Mouse (Mus musculus): ENCODE data around the gene Aamdc.

Gene Aamdc

DNA sequence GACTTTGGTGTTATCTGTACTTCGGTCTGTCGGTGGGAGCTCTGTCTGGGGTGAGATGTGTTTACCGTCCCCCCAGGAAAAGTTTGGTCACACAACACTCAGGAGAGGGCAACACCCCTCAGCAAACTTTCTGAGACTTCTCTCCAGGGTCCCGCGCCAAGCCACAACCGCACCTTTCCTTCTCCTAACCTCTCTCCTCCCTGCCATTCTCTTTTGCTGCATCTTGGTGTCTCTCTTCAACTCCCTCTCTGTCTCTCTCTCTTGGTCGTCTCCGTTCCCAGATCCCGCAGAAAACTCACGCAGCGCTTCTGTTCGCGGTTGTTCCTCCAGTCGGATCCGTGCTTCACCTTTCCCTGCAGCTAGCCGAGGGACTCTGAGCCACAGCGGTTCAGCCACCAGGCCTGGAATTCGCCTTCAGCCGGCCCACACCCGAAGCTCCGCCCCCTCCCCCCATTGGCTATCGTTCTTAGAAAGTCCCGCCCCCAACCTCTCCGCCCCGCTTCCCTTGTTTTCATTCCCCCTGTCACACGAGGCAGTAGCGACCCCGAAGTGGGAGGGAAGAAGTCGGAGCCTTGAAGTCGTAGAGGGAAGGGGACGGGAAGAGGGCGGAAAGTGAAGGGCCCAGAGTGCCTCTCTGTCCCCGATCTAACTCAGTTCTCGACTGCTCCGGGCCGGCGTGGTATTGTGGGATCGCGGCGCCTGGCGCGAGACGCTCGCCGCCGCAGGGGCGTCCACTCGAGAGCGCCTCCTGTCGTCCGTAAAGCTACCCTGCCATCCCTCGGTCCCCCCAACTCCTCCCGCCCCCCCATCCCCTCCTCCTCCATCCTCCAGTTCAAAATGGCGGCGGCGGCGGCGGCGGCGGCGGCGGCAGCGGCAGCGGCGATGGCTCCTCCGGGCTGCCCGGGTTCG is at the start of gene Aamdc, which contains the start of gene Rsf1:
Aamdc (minus strand) TSS at position 431 of the 909 bp plus-strand sequence.
Rsf1 (plus strand) TSS at position 823 of the 909 bp plus-strand sequence.
- in situ Hi-C loops (cut with MseI, MboI), result no loop called here

DNA sequence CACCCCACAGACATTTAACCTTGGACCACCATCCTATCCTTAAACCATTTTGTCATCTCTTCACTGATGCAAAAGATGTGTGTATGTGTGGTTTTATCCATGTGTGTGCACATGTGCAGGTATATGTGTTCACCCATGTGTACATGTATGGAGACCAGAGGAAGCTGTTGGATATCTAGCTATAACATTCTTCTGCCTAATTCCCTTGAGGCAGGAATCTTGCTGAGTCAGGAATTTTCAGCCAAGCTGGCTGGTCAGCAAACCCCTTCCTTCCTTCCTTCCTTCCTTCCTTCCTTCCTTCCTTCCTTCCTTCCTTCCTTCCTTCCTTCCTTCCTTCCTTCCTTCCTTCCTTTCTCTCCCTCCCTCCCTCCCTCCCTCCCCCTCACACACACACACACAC is 44.1 kb upstream of the Aamdc start:
- in situ Hi-C loops (cut with MseI, MboI), result no loop called here

DNA sequence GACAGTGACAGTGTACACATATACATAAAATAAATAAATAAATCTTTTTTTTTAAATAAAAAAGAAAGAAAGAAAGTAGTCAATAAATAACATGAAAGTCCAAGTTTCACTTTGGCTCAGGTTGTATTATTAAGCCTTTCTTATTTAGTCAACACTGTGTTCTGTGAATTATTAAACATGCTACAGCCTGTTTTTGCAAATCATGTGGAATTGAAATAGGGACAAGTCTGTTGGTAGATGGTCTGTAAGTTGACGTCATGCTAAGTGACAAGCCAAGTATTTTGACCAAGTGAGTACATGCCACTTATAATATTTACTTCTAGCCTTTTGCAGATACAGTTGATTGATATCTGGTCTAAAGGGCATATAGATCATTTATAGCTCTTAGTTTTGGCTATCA is 43.4 kb upstream of the Aamdc start:
- in situ Hi-C loops (cut with MseI, MboI), result no loop called here

DNA sequence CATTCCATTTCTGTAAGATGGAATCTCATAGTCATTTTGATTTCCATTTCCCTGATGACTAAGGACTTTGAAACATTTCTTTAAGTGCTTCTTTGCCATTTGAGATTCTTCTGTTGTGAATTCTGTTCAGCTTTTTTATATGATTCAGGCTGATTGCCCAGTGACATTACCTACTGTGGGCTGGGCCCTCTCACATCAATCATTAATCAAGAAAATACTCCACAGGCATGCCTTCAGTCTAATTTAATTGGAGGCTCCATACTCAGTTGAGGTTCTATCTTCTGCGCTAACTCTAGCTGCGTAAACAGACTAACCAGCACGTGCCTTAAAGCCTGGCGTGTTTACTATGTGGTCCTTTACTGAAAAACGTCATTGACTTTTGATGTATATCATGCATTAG is 42.0 kb upstream of the Aamdc start:
- in situ Hi-C loops (cut with MseI, MboI), result no loop called here

DNA sequence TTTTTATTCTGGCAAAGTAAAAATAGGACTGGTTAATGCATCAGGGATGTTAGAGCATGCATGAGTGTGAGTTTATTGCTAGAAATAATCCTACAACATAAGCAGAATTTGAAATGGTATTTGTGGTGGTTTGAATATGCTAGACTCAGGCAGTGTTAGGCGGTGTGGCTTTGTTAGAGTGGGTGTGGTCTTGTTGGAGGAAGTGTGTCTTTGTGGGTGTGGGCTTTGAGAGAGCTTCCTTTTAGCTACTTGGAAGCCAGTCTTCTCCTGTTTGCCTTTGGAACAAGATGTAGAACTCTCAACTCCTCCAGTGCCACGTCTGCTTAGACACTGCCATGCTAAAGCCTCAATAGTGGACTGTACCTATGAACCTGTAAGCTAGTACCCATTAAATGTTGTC is 19.3 kb upstream of the Aamdc start:
- in situ Hi-C loops (cut with MseI, MboI), result no loop called here

DNA sequence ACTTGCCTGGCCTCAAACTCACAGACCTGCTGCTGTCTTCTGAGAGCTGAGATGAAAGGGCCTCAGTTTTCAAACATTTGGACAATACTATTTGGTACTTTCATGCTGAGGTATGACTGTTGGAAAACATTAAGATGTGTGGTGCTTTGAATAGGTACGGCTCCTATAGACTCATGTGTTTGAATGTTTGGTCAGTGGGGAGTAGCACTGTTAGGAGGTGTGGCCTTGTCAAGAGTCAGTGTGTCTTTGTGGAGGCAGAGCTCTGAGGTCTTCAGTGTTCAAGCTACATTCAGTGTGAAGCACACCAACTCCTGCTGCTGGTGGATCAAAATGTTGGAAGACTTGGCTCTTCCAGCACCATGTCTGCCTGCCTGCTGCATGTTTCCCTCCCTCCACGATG is 14.2 kb upstream of the Aamdc start:
- in situ Hi-C loops (cut with MseI, MboI), result no loop called here

DNA sequence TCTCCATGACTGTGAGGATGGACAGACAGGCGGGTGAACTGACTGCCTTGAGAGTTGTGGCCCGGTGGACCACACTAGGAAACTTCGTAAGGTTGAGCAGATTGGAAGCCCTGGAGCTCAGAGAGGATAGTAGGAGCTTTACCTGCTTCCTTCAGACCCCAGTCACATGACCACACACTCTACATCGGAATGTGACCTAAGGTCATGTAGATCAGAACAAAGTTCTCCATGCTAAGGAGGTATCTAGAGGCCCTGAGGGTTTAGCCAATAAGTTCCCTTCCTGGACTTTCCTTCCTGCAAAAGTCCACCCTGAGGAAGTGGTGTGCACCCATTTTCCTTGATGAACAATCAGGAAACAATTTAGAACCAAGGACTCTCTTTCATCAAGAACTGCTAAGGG is 13.1 kb upstream of the Aamdc start:
- in situ Hi-C loops (cut with MseI, MboI), result no loop called here

DNA sequence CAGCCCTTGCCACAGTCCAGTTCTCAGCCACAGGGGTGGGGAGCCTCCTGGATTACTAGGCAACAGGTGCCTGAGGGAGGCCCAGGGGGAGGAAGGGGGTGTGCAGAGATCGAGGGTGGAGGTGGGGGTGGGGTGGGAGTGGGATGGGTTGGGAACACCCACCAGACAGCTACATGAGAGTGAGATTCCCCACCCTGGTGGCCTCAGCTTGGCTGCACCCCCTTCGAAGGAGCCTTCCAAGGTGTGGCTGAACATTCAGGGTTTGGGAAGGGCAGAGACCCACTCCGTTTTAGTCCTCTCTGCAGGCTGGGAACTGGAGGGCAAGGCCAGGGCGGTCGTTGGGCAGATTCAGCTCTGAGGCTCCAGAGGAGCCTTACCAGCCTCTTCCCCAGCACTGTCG is 12.0 kb upstream of the Aamdc start:
- in situ Hi-C loops (cut with MseI, MboI), result no loop called here

DNA sequence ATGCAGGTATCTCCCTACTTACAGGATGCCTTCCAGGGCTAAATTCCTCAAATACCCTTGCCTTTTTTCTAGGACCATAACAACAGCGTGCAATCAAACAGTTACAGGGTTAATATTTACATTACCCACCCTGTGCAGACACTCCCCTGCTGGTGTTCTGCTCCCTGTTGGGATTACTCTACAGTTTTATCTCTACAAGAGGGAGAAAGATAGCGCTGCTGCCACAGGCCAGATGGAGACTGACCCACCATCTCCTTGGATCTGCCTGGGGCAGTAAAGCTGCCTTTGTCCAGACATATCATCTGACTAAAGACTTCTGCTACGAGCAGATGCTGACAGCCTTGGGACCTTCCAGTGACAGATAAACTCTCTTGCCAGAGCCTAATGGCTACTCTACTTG is 11.2 kb upstream of the Aamdc start:
- in situ Hi-C loops (cut with MseI, MboI), result no loop called here

DNA sequence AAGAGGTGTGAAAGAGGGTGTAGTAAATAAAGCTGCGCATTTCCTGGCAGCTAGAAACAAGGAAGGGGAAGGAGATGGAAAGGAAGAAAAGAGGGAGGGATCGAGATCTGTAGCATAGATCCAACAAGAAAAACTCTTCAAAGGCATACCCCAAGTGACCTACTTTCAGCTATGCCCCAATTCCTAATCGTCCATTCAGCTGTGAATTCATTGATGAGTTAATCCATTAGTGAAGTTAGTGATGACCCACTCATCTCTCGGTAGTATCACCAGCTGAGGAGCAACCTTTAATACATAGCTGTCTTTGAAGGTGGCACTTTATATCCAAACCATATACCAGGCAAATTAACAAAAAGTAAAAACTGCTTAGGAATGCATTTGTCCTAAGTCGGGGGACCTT is 9.2 kb upstream of the Aamdc start:
- in situ Hi-C loops (cut with MseI, MboI), result no loop called here

DNA sequence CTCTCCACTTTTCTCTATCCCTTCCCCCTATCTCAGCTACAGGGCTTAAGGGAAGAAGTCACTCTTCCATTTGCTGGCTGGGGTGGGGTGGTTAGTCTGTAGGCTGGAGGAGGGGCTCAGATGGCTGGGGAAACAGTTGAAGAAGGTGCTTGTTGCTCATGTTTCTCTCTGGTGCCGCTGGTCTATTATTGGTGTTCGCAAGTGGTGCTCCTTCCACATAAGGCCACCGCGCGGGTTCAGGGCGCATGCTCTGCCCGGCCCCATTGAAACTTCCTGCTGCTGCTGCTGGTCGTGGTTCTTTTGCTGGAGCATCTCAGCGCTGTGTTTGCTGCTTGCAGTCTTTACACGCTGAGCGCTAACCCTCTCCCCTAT is 1.5 kb upstream of the Aamdc start:
- in situ Hi-C loops (cut with MseI, MboI), result no loop called here

DNA sequence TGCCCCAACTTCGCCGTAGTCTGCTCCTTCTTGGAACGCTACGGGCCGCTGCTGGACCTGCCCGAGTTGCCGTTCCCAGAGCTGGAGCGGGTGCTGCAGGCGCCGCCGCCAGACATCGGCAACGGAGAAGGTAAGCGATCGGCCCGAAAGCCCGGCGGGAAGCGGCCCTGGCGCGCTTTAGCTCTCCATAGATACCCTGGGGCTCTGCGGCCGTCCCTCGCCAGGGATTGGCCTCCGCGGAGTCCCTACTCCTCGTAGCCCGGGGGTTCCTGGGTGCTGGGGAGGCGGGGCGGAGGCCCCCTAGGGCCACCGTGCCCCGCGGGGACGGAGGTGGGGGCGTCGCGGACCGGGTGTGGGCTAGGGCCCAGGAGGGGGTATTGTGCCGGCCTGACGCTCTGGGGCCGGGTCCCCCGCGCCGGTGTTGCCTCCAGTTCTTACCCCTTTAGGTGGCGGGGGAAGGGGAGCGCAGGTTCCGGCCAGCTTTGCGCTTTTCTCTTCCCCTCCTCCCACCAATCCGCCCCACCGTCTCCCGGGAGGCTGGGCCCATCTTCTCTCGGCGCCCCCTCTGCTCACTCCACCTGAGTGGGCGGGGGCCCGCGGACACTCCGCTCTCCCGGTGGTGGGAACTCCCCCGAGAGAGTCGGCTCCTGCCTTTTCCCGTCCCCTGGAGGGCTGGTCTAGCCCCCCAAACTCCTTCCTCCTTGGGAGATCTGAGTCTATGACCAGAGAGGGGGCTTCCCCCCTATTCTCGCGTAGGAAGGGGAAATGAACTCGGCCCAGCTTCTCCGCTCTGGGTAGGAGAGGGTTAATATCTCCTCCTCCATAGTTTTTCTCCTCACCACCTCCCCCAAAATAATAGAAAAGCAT is 912 bp upstream of the Aamdc start:
- in situ Hi-C loops (cut with MseI, MboI), result no loop called here

DNA sequence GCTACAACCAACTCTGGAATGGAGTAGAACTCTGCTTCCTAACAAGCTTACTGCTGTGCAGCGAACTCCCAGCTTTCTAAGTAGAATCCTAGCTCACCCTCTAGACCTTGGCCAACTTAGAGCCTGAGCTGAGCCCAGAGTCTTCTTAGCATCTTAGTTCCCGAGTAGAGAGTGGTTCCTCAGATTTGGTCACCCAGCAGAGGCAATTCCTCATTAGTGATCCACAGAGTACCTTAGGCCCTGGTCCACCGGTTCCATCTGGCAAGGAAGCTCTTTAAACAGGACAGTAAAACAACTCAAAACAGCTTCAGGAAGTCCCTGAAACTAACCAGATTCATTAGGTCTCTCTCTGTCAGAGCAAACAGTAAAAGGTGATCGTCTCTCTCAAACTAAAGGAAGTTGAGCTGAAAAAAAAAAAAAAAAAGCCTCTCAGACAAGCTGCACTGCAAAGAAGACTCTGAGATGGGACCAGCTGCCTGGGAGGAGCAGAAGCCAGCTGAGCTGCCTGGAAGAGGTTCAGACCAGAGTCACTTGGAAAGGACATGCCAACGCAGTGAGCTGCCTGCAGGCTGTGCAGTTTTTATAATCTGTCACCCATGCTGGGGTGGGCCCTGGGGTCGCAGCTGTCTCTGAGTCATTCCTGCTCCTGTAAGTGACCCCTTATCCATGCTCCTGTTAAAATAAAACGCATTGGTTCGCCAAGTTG is 783 bp downstream of the Aamdc start:
- in situ Hi-C loops (cut with MseI, MboI), result no loop called here

DNA sequence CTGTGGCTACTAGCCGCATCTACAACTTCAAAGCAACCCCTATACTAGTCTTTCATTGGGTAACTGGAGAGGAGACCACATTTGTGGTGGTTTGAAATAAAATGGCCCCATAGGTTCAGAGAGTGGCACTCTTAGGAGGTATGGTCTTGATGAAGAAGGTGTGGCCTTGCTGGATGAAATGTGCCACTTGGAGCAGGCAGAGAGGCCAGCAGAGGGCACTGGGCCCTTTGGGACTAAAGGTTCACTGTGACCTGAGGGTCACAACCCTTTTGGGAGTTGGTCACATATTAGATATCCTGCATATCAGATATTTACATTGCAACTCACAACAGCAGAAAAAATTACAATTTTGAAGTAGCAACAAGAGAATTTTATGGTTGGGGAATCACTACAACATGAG is 8.9 kb downstream of the Aamdc start:
- in situ Hi-C loops (cut with MseI, MboI), result no loop called here

DNA sequence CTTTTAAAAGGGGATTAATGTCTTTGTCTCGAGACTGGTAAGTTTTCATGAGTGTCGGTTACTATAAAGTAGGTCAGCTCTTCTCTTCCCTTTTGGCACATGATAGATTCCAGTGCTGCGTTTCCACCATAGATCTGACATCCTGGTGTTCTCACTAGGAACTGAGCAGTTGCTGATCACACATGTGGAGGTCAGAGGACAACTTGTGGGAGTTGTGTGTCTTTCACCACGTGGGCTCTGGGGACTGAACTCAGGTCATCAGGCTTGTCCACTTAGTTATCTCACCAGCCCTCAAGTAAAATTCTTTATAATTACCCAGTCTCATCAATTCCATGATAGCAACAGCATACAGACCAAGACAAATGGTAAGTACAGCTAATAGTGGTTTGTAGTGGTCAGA is 9.9 kb downstream of the Aamdc start:
- in situ Hi-C loops (cut with MseI, MboI), result no loop called here

DNA sequence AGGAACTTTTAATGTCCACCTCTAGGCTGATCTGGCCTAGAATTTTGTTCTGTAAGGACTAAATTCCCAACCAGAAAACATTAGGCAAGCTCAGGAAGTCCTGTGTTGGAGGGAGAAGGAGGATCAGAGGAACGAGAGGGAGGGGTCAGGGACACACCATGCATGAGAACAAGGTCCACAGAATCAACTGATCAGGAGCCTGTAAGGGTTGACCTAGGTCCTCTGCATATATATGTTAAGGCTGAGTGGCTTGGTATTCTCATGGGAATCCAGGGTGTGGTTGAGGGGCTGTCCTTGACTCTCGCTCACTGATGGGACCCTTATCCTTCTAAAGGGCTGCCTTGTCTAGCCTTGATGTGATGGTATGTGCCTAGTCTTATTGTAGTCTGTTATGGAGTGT is 15.7 kb downstream of the Aamdc start:
- in situ Hi-C loops (cut with MseI, MboI), result no loop called here

DNA sequence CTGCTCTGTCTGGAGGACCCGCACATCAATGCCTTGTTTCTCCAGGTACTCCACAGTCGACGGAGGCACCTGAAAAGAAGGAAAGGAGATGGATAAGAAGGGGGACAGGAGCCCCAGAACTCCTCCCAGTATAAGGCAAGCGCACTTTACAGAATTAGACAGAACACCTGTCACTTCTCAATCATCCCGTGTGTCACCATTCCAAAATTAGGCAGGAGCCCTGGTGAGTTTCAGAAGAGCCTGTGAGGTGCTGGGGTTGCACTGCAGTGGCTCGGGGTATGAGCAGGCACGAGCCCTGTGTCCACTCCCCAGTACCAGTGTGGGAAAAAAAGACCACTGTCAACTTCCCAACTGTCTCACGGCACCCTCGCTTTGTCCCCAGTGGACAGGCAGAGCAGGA is 28.6 kb downstream of the Aamdc start:
- in situ Hi-C loops (cut with MseI, MboI), result no loop called here

DNA sequence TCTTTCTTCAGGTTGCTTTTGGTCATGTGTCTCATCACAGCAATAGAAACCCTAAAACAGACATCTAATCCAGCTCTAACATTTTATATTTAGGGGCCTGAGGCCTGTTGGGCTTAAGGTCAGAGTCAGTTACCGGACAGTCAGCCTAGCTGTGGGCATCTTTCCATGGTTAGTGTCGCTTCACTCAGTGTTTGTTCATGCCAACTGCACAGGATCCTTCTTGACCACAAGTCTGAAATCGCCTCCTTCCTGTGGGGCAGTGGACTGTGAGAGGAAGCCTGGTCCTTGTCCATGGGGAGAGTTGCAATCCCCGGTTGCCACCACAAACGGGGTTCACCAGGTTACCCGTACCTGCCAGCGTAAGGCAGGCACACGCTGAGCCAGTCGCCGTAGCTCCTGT is 30.0 kb downstream of the Aamdc start:
- in situ Hi-C loops (cut with MseI, MboI), result no loop called here

DNA sequence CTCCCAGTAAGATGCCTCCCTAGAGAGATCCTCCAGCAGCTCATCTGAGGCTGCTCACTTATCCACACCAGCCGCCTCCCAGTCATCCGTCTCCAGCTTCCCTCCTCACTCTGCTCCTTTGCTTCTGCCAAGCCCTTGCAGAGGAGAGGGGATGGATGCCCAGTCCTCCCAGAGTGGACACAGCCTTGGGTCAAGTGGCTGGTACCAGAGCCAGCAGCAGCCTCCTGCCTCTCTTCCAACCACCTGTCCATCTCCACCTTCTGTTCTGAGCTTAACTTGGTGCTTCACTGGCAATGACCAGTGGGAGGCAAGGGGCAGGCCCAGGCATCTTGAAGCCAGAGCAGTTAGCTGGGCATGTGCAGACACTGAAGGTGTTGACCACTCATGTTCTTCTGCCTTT is 32.8 kb downstream of the Aamdc start:
- in situ Hi-C loops (cut with MseI, MboI), result no loop called here

DNA sequence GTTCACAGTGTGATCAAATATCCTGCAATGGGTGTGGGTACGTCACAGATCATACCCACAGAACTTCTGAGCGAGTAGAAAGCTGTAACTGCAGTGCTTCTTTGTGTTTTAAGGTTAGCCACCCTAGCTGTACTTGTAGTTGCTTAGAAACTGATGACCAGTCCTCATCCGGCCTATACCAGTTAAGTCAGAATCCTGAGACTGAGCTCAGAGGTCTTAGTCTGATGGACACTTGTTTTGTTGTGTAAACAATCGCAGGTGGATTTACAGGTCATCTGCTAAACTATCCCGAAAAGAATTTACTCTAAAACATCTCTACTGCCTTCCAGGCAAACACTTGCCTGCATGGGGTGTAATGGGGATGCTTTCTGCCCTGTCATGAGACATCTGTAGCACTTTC is 42.7 kb downstream of the Aamdc start:
- in situ Hi-C loops (cut with MseI, MboI), result no loop called here

DNA sequence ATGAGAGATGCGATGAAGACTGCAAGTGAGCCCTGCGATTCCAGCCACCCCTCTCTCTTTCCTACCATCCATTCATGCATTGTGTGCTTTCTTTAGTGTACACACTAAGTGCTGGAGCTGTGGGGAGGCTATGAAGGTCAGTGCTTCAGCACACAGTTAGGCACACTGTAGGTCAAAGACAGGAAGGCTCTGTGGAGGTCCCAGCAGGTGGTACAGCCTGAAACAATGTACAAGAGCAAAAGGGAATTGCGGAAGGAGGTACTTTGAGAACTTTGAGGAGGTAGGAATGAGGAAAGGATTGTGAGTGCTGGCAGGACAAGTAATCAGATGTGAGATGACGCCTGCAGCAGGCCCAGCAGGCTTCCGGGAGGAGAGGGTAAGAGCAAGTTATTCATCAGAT is 43.8 kb downstream of the Aamdc start:
- in situ Hi-C loops (cut with MseI, MboI), result no loop called here

DNA sequence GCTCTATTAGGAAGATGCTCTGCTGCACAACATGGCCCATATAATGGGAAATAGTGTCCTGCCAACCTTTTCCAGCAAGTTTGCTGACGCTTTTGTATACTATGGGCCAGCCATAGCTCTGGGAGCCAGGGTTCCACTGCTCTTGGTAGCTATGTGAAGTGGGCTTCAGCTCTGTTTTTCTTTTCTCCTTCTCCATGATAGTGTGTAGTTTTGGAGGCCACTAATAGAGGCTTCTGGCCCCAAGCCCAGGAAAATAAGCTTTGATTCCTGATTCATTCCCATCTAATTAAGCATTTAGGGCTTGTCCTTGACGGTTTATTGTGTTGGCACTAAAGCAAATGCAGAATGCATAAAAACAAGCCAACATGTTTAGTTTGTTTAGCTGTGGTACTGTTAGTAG is 59.4 kb downstream of the Aamdc start:
- in situ Hi-C loops (cut with MseI, MboI), result no loop called here

All from mouse trophoblast stem cell (cell line).